Mouse (Mus musculus): ENCODE measurements around the gene Arcn1. TPM values are rescaled to one million over a fixed set of nuclear protein-coding genes. Genes with fewer than 3 reads are reported as not detected.

The Arcn1 gene
- polyA plus RNA-seq, 1 experiment from 2014 or later = 92.8 TPM

DNA sequence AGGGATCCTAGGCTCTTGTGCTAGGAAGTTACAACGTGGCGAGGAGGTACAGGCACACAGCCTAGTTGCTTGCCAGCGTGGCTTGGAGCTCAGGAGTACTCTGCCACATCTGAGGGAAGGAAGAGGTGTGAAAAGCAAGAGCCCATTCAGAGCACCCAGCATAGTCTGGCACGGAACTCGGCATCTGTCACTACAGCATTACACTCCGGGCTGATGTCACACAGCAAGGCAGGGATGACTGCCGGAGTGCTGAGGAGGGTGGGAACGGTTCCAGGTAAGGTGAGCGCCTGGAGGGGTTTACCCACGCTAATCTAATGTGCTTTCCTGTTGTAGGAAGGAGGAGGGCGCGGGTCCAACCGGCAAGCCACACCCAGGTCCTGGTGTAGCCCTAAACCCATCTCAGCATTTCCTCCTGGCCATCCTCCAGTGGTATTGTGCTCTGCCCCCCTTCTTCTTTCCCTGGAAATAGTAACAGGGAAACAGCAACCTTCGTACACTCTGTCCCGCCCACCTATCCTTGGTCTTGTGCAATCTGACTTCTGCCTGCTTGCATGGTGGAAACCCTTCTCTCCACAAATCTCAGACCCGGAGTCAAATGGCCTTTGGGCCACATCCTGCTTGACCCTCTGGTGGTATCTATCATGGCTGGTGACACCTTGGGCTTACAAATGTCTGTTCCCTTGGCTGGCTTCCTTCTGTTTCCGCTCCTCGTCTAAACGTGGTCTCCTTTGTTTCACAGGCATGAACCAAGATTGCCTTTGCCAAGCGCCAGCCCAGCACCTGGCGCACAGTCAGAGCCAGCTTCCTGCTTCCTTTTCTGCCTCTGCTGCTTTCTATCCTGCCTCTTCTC lies 75.7 kb downstream of the Arcn1 start:
- H3K4me1 ChIP-seq (ENCODE audit: control insufficient read depth, low read depth, low read length) = peaks cover 2% of the 10 kb centered on the region; the same call in 1 of the 2 replicates
- H3K9ac ChIP-seq (ENCODE audit: low read depth, low read length) = no peak overlapping the region
- WGBS (ENCODE audit: insufficient replicate concordance) = 55% methylated on average over 21 of the region's 21 CpGs
- H3K36me3 ChIP-seq (ENCODE audit: control insufficient read depth, insufficient read depth) = no peaks in the 10 kb centered on the region
- H3K4me2 ChIP-seq (ENCODE audit: low read depth, low read length) = no peak overlapping the region
- ATAC-seq (ENCODE audit: low read depth) = peak; percentile 71
- H3K4me3 ChIP-seq (ENCODE audit: low read depth, low read length) = no peak overlapping the region
- H3K27ac ChIP-seq (ENCODE audit: low read length) = no peak overlapping the region
- no peaks in the 10 kb centered on the region for H3K9me3 ChIP-seq (replicated peaks; ENCODE audit: control insufficient read depth, low read length)
- H3K27me3 ChIP-seq (ENCODE audit: control insufficient read depth, insufficient read depth, low read depth, low read length) = no peaks in the 10 kb centered on the region

Other genes with a start within 250 kb of the Arcn1 start
- gene Cxcr5, start 206.0 kb downstream of the Arcn1 start, polyA plus RNA-seq (2015; fragmentation: Nextera tagmentation; extraction: Ambion mirVana) = 0.14 TPM in 1 of 2 replicates, not detected in the other
- gene Ddx6, start 163.0 kb downstream of the Arcn1 start, polyA plus RNA-seq (2015; fragmentation: Nextera tagmentation; extraction: Ambion mirVana) = 4.5 and 5.5 TPM in 2 replicates
- not detected in 2 replicates for gene Treh, start 94.6 kb downstream of the Arcn1 start, polyA plus RNA-seq (2015; fragmentation: Nextera tagmentation; extraction: Ambion mirVana)
- gene Phldb1, start 32.6 kb downstream of the Arcn1 start, polyA plus RNA-seq (2015; fragmentation: Nextera tagmentation; extraction: Ambion mirVana) = 2.2 and 2.3 TPM in 2 replicates
- gene Ift46, start 63 bp upstream of the Arcn1 start, polyA plus RNA-seq (2015; fragmentation: Nextera tagmentation; extraction: Ambion mirVana) = 20.6 and 21.0 TPM in 2 replicates
- gene Tmem25, start 31.5 kb upstream of the Arcn1 start, polyA plus RNA-seq (2015; fragmentation: Nextera tagmentation; extraction: Ambion mirVana) = 3.9 and 6.1 TPM in 2 replicates
- gene Ttc36, start 35.2 kb upstream of the Arcn1 start, polyA plus RNA-seq (2015; fragmentation: Nextera tagmentation; extraction: Ambion mirVana) = 166 and 200 TPM in 2 replicates
- gene Kmt2a, start 113.5 kb upstream of the Arcn1 start, polyA plus RNA-seq (2015; fragmentation: Nextera tagmentation; extraction: Ambion mirVana) = 2.6 and 3.0 TPM in 2 replicates
- 467 and 488 TPM in 2 replicates for gene Atp5l, start 152.9 kb upstream of the Arcn1 start, polyA plus RNA-seq (2015; fragmentation: Nextera tagmentation; extraction: Ambion mirVana)
- gene Ube4a, start 197.8 kb upstream of the Arcn1 start, polyA plus RNA-seq (2015; fragmentation: Nextera tagmentation; extraction: Ambion mirVana) = 10.0 and 11.5 TPM in 2 replicates
- gene Cd3g, start 212.6 kb upstream of the Arcn1 start, polyA plus RNA-seq (2015; fragmentation: Nextera tagmentation; extraction: Ambion mirVana) = 0.32 and 0.58 TPM in 2 replicates
- gene Cd3d, start 213.9 kb upstream of the Arcn1 start, polyA plus RNA-seq (2015; fragmentation: Nextera tagmentation; extraction: Ambion mirVana) = 0.13 and 0.52 TPM in 2 replicates
- not detected in 2 replicates for gene Cd3e, start 241.8 kb upstream of the Arcn1 start, polyA plus RNA-seq (2015; fragmentation: Nextera tagmentation; extraction: Ambion mirVana)

Measured in liver, embryonic 16.5 days (tissue).